Mouse (Mus musculus): ENCODE measurements at regions not wholly inside any gene's neighbourhood (a gene's known extent, or its start where the extent isn't known, plus 50 kb on each side); places are given as distances from the start of the nearest gene placed in this dataset.
A peak's percentile ranks its signal among the peaks of the same experiment; 100 is the strongest.
"Not testable (repeated sequence)": the region's sequence is repeated elsewhere in the genome, so short reads cannot be mapped to it uniquely, and the experiment has no call there.

DNA sequence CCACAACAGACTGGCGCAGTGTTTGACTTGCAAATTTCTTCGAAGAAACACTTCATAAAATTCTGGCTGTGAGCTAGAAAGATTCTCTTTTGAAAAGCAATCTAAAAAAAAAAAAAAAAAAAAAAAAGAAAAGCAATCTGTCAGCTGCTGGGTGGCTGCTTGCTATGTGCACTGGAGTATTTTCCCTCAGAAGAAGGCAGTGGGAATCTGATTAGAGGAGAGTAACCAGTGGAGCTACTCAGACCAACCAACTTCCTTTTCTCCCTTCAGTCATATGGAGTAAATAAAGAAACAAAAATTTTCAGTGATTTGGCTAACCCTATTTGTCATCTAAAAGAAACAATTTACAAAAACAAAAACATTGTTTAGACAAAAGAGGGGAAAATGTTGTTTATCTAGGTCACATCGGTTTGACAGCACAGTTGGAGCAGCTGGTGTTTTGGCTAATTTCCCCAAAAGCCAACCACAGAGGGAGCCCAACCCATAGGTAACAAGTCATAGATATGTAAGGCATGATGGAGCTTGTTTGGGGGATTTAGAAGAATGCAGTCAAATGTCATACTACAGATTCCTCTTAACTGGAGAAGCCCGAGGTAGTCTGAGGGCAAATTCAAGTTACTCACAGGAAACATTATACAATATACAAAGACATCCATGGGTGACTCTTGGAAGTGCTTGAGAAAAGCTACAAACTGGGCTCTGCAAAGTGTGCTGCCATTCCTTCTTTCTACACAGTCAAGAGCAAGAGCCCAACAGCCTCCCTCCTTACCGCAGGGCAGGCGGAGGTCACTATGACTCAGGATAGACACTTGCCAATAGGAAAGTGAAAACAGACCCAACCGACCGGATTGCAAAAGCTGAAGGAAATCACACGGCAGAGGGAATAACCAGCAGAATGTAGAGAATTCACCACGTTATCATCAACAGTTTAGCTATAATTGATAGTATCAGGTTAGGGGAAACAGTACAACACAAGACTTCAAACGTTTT, 124.1 kb upstream of the Ghr start:
- intact Hi-C loops (cut with DNase I) = no loop called here
- peak; percentile 11 to 47 for DNase-seq

DNA sequence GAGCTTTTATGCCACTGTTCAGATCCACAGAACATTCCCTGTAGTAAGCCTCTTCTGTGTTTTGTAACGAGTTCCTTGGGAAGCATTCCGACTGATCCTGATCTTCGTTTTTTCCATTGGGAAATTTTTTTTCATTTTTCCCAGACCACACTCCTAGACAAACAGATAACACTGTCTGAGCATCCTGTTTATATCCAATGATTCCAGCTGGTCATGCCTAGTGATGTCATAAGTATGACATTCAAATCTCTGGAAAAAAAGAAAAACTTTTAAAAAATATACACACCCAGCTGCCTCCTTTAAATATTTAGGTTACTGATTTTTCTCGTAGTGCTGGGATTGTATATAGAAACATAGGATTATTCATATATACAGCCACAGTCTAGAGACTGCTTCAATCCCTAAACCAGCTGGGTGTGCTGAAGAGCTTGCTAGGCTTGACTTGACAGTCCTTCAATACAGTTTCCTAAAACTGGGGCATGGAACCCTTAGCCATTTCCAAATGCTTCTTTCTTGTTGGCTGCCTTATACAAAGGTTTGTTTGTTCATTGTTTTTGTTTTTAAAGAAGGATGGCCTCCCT, 116.0 kb upstream of the Ghr start:
- intact Hi-C loops (cut with DNase I) = no loop called here
- DNase-seq = no peak

DNA sequence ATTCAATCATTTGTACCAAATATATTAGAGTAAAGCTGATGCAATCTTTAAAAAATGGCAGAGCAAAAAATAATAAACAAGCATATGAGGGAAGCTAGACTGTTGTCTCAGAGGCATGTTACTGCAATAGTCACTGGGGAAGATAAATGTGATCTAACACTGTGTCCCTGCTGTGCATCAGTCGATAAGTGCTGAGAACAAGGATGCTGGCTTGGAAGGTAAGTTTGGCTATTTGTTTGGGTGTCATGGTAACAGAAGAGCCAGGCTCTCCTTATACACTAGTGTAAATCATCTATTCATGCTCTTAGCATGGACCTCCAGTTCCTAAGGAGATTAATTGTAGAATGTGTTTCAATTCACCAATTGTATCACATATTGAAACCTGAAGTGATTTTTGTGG, 102.0 kb upstream of the Ghr start:
- intact Hi-C loops (cut with DNase I) = no loop called here
- no peak for DNase-seq

DNA sequence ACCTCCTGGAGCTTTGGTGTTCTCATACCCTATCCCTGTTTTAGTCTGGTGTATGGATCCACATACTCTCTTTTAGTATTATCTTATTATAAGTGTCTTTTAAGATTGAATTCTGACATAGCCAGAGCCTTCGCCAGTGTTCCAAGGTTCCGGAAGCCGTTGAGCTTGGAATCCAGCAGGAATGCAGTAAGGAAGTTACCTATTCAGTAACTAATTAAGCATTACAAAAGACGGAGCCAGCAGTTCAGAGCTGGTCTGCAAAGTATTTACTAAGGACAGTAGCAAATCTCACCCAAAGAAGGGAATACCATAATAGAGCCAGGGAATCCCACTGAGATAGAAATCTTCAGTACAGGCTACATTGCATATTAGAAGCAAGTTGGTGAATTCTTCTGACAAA, 93.7 kb upstream of the Ghr start:
- intact Hi-C loops (cut with DNase I); DNase-seq: not testable (repeated sequence)

DNA sequence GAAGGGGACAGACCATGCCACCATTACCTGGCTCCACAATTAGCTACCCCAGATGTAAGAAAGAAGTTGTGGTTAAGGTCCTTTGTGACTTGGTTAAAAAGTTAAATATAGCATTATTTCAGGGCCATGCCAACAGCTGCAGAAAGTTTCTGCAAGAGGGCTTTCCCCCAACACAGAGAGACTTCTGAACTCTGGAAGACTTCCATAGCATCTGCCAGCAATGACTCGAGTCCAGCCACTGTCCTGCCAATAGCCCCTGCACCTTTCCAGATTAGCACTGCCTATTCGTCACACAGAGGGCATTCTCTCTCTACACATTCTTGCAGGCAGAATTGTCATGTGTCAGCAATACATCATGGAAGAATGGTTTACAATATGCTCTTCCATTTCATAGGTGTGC, 89.3 kb upstream of the Ghr start:
- intact Hi-C loops (cut with DNase I) = no loop called here
- peak; percentile 1 to 3 for DNase-seq

DNA sequence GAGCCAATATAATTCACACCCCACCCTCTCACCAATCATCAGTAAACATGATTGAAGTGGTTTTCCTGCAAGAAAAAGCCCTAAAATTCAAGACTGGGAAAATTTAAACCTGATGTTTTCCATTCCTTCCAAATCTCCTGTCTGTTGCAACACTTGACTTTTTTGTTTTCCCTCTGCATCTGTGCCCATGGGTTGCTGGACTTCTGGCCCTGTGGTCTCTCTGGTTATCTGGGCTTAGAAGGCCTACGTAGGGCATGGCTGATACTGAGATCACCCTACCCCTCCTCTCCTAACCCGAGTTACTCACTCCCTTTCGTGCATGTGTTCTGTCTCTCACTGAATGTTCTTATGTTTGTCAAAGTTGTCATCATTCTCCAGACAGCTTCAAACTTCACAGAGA, 87.9 kb upstream of the Ghr start:
- intact Hi-C loops (cut with DNase I) = no loop called here
- DNase-seq = peak; percentile 2 to 10

DNA sequence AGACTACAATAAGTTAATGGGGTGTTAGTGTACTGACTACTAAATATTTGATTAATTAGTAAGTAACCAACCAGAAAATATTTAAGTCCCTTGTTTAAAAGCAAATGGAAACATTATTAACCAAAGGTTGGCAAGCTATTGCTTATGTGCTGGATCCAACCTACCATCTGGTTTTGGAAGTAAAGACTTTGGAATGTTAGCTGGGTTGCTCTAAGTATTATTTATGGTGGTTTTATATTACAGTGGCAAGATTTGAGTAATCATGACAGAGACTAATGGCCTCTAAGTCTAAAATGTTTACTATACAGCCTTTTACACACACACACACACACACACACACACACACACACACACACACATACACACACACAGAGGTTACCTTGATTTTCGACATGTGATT, 86.1 kb upstream of the Ghr start:
- intact Hi-C loops (cut with DNase I) = no loop called here
- no peak for DNase-seq

DNA sequence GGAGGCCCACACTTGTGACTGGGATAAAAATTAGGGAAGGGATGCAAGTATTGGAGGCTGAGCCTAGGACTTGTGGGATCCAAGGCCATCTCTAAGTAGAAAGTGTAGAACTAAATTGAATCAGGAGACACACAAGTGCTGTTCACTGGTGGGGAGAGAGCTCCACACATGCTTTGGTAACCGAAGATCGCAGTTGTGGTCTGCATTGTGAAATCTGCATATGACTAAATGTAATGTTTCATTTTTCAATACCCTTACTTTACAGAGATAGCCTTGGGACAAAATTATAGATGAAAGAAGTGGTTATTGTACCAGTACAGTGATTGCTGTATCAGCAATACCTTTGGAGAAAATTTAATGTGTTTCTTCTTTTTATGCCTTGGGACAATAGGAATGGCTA, 85.6 kb upstream of the Ghr start:
- no peak for DNase-seq
- intact Hi-C loops (cut with DNase I) = no loop called here

DNA sequence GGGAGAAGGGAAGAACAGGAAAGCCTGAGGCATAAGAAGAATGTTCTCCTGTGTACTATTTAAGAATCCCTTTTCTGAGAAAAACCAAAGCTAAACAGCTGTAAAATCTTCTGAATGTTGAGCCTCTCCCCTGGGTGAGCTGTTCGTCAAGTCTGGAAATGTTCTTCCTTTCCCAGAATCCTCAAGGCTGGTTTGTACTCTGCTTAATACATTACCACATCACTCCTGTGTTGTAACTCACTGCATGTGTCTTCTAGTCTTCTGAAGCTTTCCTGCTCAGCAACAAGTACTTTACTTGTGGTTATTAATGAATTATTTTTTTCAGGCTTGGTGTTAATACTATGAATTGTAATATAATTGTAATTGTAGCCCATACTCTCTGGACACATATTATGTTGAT, 65.4 kb upstream of the Ghr start:
- DNase-seq = no peak
- intact Hi-C loops (cut with DNase I) = no loop called here

DNA sequence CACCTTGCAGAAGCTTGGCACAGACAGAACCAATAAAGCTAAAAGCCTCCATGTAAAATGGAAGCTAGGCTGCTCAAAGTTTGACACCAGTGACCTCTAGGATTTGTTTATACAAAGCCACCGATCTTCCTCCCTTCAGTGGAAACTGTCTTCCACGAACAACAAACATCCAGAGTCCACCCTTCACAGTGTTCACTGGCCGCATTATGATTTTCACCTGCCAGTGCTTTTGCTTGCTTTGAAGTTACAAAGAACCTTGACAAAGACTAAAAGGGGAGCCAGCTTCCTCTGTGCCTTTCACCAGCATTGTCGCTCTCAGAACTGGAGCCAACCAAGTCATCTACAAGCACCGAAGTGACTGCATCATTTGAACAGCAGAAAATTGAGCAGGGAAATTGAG, 56.8 kb upstream of the Ghr start:
- intact Hi-C loops (cut with DNase I) = no loop called here
- DNase-seq = peak in 1 of 2 experiments; percentile 2

Data from heart, postnatal 14 days (tissue).